Mouse (Mus musculus): Measurements from ENCODE around the gene Ube2e2.

- TF ChIP-seq POLR2A (IDR thresholded peaks at IDR 0.05; ENCODE audit: borderline replicate concordance, control insufficient read depth, low read depth, low read length) = no peak
- no peak for TF ChIP-seq CTCF (IDR thresholded peaks at IDR 0.05; ENCODE audit: control insufficient read depth, insufficient read depth, low read length)
Observed at GRCm38 (mm10) chr14:18586239-18587034, 307.6 kb downstream of the Ube2e2 start.

Data from bone marrow, adult 2 months (tissue).